Mouse (Mus musculus) neutrophil, adult 5-6 weeks (primary cell): Measurements from ENCODE around the gene Wdr6. TPM values are rescaled to one million over a fixed set of nuclear protein-coding genes. Genes with fewer than 3 reads are reported as not detected.

Experiments used
- ATAC-seq: fragments of 151-379, 151-347 bp; 2 replicates; pipeline ENCODE4 v1.8.0; 2017; ENCODE audit warnings: mild to moderate bottlenecking, moderate TSS enrichment; ENCODE audit not compliant: insufficient number of reproducible peaks, poor library complexity, low FRiP score, severe bottlenecking; ENCODE audit errors: extremely low read depth
- total RNA-seq: library from RNA; stranded (forward); fragments of 200-1000 nt; gene quantifications from 2 replicates; pipeline ENCODE4 v1.2.3, GENCODE M21; 2017

Wdr6 gene
- total RNA-seq, 1 experiment from 2014 or later = 12.8 TPM

DNA sequence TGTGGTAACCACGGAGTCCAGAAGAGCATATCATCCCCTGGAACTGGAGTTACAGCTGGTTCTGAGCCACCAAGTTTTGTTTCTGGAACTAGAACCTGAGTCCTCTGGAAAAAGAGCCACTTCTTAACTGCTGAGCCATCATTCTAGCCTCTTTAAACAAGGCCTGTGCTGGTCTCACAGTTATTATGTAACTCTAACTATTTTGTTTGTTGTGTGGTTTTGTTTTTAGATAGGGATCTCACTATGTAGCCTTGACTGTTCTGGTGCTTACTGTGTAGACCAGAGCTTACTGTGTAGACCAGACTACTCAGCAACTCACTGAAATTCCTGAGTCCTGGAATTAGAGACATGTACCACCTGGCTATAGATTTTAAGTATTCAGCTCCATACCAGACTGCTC is 31.7 kb downstream of the Wdr6 start:
- ATAC-seq = no peak

DNA sequence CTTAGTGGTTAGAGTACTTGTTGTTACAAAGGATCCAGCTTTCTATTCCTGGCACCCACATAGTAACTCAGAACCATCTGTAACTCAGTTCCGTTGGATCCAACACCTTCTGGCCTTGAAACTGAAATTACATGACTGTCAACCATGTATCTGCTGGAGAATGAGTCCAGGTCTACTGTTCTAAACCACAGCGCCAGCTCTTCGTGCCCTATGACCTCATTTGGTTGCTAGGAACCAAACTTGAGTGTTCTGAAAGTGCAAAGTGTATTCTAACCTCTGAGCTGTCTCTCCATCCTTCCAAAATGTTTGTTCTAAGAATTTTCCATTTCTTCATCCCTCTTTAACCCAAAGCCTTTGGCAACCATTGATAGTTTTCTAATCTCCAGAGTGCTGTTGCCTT is 32.6 kb downstream of the Wdr6 start:
- ATAC-seq = no peak

GRCm38 (mm10) chr9:108540846-108541245 is 37.7 kb downstream of the Wdr6 start:
- ATAC-seq = no peak

DNA sequence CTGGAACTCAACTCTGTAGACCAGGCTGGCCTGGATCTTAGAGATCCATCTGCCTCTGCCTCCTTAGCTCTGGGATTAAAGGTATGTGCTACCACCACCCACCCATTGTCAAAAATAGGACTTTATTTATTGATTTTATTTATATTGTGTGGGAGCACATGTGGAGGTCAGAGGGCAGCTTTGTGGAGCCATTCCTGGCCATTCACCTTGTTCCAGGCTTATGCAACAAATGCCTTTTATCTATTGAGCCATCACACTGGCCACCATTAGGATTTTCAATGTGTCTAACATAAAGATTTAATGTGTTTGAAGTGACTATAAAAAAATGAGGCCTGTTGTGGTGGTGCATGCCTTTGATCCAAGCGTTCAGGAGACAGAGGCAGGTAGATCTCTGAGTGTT is 47.0 kb downstream of the Wdr6 start:
- no peak for ATAC-seq

DNA sequence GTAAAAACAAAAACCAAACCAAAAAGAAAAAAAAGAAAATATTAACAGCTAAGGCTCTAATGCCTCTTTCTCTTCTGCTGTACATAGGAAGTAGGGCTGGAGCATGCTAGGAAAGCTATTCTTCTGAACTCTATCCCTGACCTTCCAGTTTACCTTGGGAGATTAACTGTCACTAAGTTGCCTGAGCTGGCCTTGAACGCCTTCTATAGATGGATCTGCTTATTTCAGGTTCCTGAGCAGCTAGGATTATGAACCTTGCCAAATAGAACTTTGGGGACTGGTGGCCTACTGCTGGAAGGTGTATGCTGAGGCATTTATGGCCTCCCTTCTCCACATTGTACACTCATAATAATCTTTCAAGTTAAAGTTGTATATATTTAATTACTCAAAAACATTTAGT is 47.6 kb downstream of the Wdr6 start:
- ATAC-seq = no peak

GRCm38 (mm10) chr9:108525400-108525799 is 53.1 kb downstream of the Wdr6 start:
- ATAC-seq = no peak

DNA sequence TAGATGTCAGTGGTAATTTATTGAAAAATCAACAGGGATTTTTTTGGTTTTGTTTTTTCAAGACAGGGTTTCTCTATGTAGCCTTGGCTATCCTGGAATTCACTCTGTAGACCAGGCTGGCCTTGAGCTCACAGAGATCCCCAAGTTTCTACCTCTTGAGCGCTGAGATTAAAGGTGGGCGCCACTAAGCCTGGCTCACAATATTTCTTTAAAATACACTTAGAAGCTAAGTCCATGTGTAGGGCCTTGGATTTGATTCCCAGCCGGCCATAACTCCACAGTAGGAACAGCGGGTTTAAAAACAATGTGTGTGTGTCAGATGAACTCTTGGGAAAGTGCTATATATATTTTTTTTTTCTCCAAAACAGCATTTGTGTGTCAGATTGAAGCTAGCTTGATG is 55.2 kb downstream of the Wdr6 start:
- ATAC-seq = no peak

Other genes with a start within 250 kb of the Wdr6 start
- gene Gpx1, start 239.8 kb downstream of the Wdr6 start, total RNA-seq = 689 and 756 TPM in 2 replicates
- gene Usp4, start 230.9 kb downstream of the Wdr6 start, total RNA-seq = 140 and 154 TPM in 2 replicates
- gene 1700102P08Rik, start 185.9 kb downstream of the Wdr6 start, total RNA-seq = 3.0 and 9.3 TPM in 2 replicates
- not detected in 2 replicates for gene Ccdc36, start 150.3 kb downstream of the Wdr6 start, total RNA-seq
- not detected in 2 replicates for gene BC048562, start 142.3 kb downstream of the Wdr6 start, total RNA-seq
- 15.7 and 19.8 TPM in 2 replicates for gene Ccdc71, start 118.2 kb downstream of the Wdr6 start, total RNA-seq
- 2.9 and 5.7 TPM in 2 replicates for gene Klhdc8b, start 117.2 kb downstream of the Wdr6 start, total RNA-seq
- gene Lamb2, start 99.0 kb downstream of the Wdr6 start, total RNA-seq = not detected in 2 replicates
- gene Usp19, start 88.1 kb downstream of the Wdr6 start, total RNA-seq = 105 and 106 TPM in 2 replicates
- 97.9 and 119 TPM in 2 replicates for gene Qars, start 71.0 kb downstream of the Wdr6 start, total RNA-seq
- gene Qrich1, start 61.9 kb downstream of the Wdr6 start, total RNA-seq = 158 TPM in 2 replicates
- gene Impdh2, start 18.5 kb downstream of the Wdr6 start, total RNA-seq = 61.0 and 75.5 TPM in 2 replicates
- 15.5 and 17.0 TPM in 2 replicates for gene Ndufaf3, start 11.3 kb downstream of the Wdr6 start, total RNA-seq
- 70.9 and 104 TPM in 2 replicates for gene Dalrd3, start 8.9 kb downstream of the Wdr6 start, total RNA-seq
- gene P4htm, start 18.9 kb upstream of the Wdr6 start, total RNA-seq = 0.58 and 0.61 TPM in 2 replicates
- 135 and 143 TPM in 2 replicates for gene Arih2, start 70.6 kb upstream of the Wdr6 start, total RNA-seq
- 39.0 and 43.9 TPM in 2 replicates for gene Slc25a20, start 83.3 kb upstream of the Wdr6 start, total RNA-seq
- gene Prkar2a, start 110.6 kb upstream of the Wdr6 start, total RNA-seq = 5.0 and 8.2 TPM in 2 replicates
- gene Ip6k2, start 205.1 kb upstream of the Wdr6 start, total RNA-seq = 70.6 and 87.9 TPM in 2 replicates
- gene Nckipsd, start 229.6 kb upstream of the Wdr6 start, total RNA-seq = 9.7 and 11.3 TPM in 2 replicates
- 2.1 and 2.5 TPM in 2 replicates for gene Celsr3, start 247.6 kb upstream of the Wdr6 start, total RNA-seq